Mouse (Mus musculus) WW6 (cell line): ENCODE data around the gene 1700057G04Rik.
"Not testable (repeated sequence)": the region's sequence is repeated elsewhere in the genome, so short reads cannot be mapped to it uniquely, and the experiment has no call there.

Experiments
- DNase-seq: peaks from one replicate; pipeline ENCODE4 v3.0.0-alpha.2; 2013; ENCODE audit warnings: low read depth, low spot score

Gene 1700057G04Rik

DNA sequence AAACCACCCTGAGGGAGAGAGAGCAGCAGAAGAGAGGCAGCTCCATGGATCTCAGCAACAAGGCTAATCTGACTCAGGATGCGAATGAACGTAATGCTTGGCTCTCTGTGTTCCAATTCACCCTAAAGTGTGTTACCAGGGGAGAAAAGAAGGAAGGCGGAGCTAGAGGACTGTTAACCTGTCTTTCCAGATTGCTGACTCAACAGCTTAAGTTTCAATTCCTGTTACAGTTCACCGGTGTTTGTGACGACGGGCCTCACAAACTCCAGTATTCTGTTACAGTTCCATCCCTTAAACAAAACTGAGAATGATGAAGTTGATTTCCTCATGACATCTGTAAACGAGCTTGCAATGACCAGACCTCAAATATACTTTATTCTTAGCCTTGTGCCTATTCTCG, 4.1 kb upstream of the 1700057G04Rik start:
- DNase-seq: no peak

GRCm38 (mm10) chr9:92305620-92306220, 3.5 kb upstream of the 1700057G04Rik start:
- no peak for DNase-seq

- no peak for DNase-seq
Observed at GRCm38 (mm10) chr9:92316791-92317190, 7.6 kb downstream of the 1700057G04Rik start.

GRCm38 (mm10) chr9:92325936-92326335, 16.8 kb downstream of the 1700057G04Rik start:
- DNase-seq: not testable (repeated sequence)

- DNase-seq: no peak
Observed at GRCm38 (mm10) chr9:92326813-92327212, 17.6 kb downstream of the 1700057G04Rik start.

- DNase-seq: no peak
Observed at GRCm38 (mm10) chr9:92331383-92331782, 22.2 kb downstream of the 1700057G04Rik start.

GRCm38 (mm10) chr9:92334845-92335244, 25.7 kb downstream of the 1700057G04Rik start:
- DNase-seq: no peak

- no peak for DNase-seq
Observed at GRCm38 (mm10) chr9:92335277-92335818, 26.2 kb downstream of the 1700057G04Rik start.

DNA sequence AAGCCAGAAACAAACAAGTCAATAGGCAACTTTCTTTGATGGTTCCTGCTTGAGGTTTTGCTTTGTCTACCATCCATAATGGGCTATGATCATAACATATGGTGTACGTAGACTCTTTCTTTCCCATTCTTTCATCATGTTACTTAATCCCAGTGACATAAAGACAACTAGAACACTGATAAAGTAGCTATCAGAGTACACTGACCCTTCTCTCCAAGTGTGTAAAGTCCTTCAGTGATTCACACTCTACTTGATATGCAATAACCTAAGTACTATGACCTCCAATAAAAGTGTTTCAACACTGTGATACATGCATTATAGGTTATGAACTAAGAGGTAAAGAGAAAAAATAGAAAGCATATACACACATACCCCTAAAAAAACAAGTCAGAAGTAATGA, 27.9 kb downstream of the 1700057G04Rik start:
- no peak for DNase-seq

GRCm38 (mm10) chr9:92337661-92338060, 28.5 kb downstream of the 1700057G04Rik start:
- DNase-seq: no peak

GRCm38 (mm10) chr9:92338954-92339353, 29.8 kb downstream of the 1700057G04Rik start:
- DNase-seq: no peak

- DNase-seq: no peak
Observed at GRCm38 (mm10) chr9:92351924-92352323, 42.7 kb downstream of the 1700057G04Rik start.

- DNase-seq: no peak
Observed at GRCm38 (mm10) chr9:92353306-92353705, 44.1 kb downstream of the 1700057G04Rik start.

- no peak for DNase-seq
Observed at GRCm38 (mm10) chr9:92360691-92361310, 51.6 kb downstream of the 1700057G04Rik start.

- DNase-seq: no peak
Observed at GRCm38 (mm10) chr9:92363478-92363877, 54.3 kb downstream of the 1700057G04Rik start.

DNA sequence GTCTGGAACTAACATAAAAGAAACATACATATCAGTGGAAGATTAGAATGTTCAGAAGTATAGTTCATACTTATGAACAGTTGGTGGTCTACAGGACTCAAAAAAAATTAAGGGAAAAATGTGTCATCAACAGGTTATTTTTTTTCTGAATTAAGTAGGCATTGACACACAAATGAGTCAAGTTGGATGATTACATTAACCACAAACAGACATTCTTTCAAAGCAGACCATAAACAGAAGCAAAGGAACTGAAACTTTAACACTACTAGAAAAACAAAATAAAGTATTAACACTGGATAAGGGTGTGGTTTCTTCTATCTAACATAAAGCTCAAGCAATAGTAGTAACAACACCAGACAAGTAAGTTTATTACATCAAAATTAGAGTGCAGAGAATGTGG, 59.7 kb downstream of the 1700057G04Rik start:
- DNase-seq: no peak

- no peak for DNase-seq
Observed at GRCm38 (mm10) chr9:92373896-92374295, 64.7 kb downstream of the 1700057G04Rik start.

DNA sequence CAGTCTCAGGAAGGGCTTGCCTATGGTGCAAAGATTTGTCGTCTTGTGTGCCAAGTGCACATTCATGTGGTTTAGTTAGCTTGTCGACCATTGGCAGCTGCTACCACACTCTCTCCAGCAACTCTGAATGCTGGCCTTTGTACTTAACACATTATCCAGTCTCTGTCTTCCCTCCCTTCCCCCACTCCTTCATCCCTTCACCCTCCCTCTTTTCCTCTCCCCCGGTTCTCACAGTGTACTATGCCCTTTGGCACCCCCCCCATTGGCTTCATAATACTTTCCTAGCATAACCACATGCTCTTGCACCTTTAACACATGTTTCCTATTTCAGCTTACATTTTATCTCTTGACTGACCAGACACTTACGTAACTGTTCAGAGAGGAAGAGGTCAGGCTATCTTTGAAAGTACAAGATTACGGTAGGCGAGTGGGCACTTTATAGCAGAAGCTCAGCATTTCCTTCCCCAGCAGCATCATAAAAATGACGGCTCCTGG, 65.6 kb downstream of the 1700057G04Rik start:
- no peak for DNase-seq

GRCm38 (mm10) chr9:92375378-92375777, 66.2 kb downstream of the 1700057G04Rik start:
- no peak for DNase-seq

GRCm38 (mm10) chr9:92377967-92378366, 68.8 kb downstream of the 1700057G04Rik start:
- DNase-seq: no peak

DNA sequence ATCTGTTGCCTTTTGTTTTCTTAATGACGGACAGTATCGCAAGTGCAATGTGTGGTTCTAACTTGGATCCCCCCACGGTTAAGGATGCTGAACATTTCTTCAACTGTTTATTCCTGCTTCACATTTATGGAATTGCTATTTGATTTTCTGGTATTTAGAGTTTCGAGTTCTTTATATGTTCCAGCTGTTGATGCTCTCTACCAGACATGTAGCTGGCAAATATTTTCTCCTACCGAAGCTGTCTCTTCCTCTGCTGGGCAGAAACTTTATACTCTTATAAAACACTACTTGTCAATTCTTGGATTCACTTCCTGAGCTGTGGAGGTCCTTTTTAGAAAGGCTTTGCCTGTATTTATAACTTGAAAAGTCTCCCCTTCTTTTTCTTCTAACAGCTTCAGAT, 70.1 kb downstream of the 1700057G04Rik start:
- DNase-seq: no peak

DNA sequence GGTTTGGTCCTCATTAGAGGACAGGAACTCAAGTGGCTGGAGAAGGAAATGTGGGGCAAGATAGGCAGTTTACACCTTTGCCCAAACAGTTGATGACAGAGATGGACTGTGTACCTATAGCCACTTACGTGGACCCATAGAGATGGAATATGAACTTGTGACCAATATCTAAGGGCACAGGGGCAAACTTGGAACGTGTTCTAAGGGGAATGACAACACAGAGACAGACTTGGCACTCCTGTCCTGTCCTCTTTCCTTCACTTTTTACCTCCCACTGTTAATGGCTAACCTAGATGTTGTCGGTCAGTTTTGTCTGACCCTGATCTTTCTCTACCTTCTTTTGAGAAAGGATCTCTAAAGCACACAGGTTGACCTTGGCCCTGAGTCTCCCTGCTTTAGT, 74.2 kb downstream of the 1700057G04Rik start:
- DNase-seq: no peak

DNA sequence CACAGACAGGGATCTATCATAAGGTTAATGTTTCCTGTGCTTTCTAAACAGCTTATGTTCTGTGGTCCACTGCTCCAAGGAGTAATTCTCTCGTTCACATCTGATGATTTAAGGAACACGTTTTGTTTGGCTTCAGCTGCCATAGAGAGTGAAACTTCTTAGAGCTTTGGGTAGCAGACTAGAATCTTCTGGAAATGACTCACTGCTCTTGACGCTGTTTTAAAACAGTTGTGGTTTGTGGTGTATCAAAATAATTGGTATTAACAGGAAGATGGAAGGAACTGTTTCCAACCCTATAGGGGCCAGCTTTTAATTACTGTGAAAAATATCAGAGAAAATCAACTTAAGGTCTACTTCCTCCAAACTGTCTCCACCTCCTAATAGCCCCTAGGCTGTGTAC, 75.2 kb downstream of the 1700057G04Rik start:
- no peak for DNase-seq
